Mouse (Mus musculus): Measurements from ENCODE around the gene Lst1.

Lst1 gene

GRCm38 (mm10) chr17:35205380-35205769 is 17.1 kb upstream of the Lst1 start:
- no peak for DNase-seq

GRCm38 (mm10) chr17:35204494-35205379 is 16.5 kb upstream of the Lst1 start, which contains the start of gene Lta:
Lta (minus strand) TSS chr17:35205351.
- DNase-seq: peak; percentile 84

- no peak for DNase-seq
Observed at GRCm38 (mm10) chr17:35202442-35202841, 14.2 kb upstream of the Lst1 start.

GRCm38 (mm10) chr17:35201787-35202186 is 13.5 kb upstream of the Lst1 start, which contains the start of gene Tnf:
Tnf (minus strand) TSS chr17:35202007.
- DNase-seq: peak; percentile 75

- peak; percentile 45 for DNase-seq
Observed at GRCm38 (mm10) chr17:35201128-35201527, 12.9 kb upstream of the Lst1 start.

GRCm38 (mm10) chr17:35200398-35200797 is 12.2 kb upstream of the Lst1 start:
- peak; percentile 87 for DNase-seq

- DNase-seq: no peak
Observed at GRCm38 (mm10) chr17:35198946-35199345, 10.7 kb upstream of the Lst1 start.

- DNase-seq: peak; percentile 16
Observed at GRCm38 (mm10) chr17:35198029-35198428, 9.8 kb upstream of the Lst1 start.

GRCm38 (mm10) chr17:35197126-35197525 is 8.9 kb upstream of the Lst1 start:
- DNase-seq: peak; percentile 45

GRCm38 (mm10) chr17:35196321-35196641 is 8.0 kb upstream of the Lst1 start:
- peak; percentile 51 for DNase-seq

- DNase-seq: peak; percentile 99
Observed at GRCm38 (mm10) chr17:35195631-35196320, 7.5 kb upstream of the Lst1 start.

GRCm38 (mm10) chr17:35194844-35195630 is 6.8 kb upstream of the Lst1 start:
- DNase-seq: peak; percentile 49

- DNase-seq: peak; percentile 94
Observed at GRCm38 (mm10) chr17:35193881-35194843, 5.9 kb upstream of the Lst1 start, which contains the start of gene Ltb. Ltb (plus strand) TSS chr17:35194439.

GRCm38 (mm10) chr17:35192924-35193323 is 4.7 kb upstream of the Lst1 start:
- DNase-seq: peak; percentile 18

- peak; percentile 20 for DNase-seq
Observed at GRCm38 (mm10) chr17:35191723-35192122, 3.5 kb upstream of the Lst1 start.

GRCm38 (mm10) chr17:35190096-35190495 is 1.9 kb upstream of the Lst1 start:
- peak; percentile 69 for DNase-seq

- peak; percentile 33 for DNase-seq
Observed at GRCm38 (mm10) chr17:35189186-35189585, 947 bp upstream of the Lst1 start.

- no peak for DNase-seq
Observed at GRCm38 (mm10) chr17:35187345-35187744, 894 bp downstream of the Lst1 start.

- peak; percentile 80 for DNase-seq
Observed at GRCm38 (mm10) chr17:35186681-35187080, 1.6 kb downstream of the Lst1 start.

GRCm38 (mm10) chr17:35185639-35186611 is 2.3 kb downstream of the Lst1 start:
- peak; percentile 93 for DNase-seq

GRCm38 (mm10) chr17:35180093-35180492 is 8.1 kb downstream of the Lst1 start:
- no peak for DNase-seq
